Mouse (Mus musculus) MEL (cell line): ENCODE data around the gene Fgl2. TPM values are rescaled to one million over a fixed set of nuclear protein-coding genes. Genes with fewer than 3 reads are reported as not detected.

Experiments used
- DNase-seq: peaks from one replicate; pipeline ENCODE4 v3.0.0; 2011; ENCODE audit warnings: low read depth, low spot score
- H3K27ac ChIP-seq: 2 replicates; pipeline ENCODE4 v1.5.1; 2012; ENCODE audit warnings: low read depth, mild to moderate bottlenecking, control low read depth, low read length, moderate library complexity; ENCODE audit not compliant: control insufficient read depth
- H3K27me3 ChIP-seq, 2 experiments: fragments of 150-350 bp in 1 of 2; sonication (generic) in 1 of 2; 2 replicates each; pipeline ENCODE4 v1.6.1; 2012; ENCODE audit warnings: low read length in 2 of 2, mild to moderate bottlenecking in 2 of 2, improper control_type of control experiment in 1 of 2, moderate library complexity in 1 of 2; ENCODE audit not compliant: insufficient read depth in 2 of 2, control insufficient read depth in 1 of 2
- H3K36me3 ChIP-seq, 2 experiments: 2 replicates each; pipeline ENCODE4 v1.6.1; 2012 to 2014; ENCODE audit warnings: low read length in 2 of 2, improper control_type of control experiment in 1 of 2, inconsistent platforms in 1 of 2, mild to moderate bottlenecking in 1 of 2; ENCODE audit not compliant: insufficient read depth in 2 of 2, control insufficient read depth in 1 of 2
- H3K4me1 ChIP-seq, 2 experiments: fragments of 150-350 bp in 1 of 2; sonication (generic) in 1 of 2; 2 replicates each; pipeline ENCODE4 v1.6.1; 2012; ENCODE audit warnings: low read length in 2 of 2, improper control_type of control experiment in 1 of 2, mild to moderate bottlenecking in 1 of 2; ENCODE audit not compliant: insufficient read depth in 2 of 2, control insufficient read depth in 1 of 2
- H3K4me3 ChIP-seq, 2 experiments: fragments of 150-350 bp in 1 of 2; sonication (generic) in 1 of 2; 2 replicates each; pipeline ENCODE4 v1.5.1; 2012; ENCODE audit warnings: low read depth in 2 of 2, low read length in 2 of 2, mild to moderate bottlenecking in 2 of 2, moderate library complexity in 2 of 2, control low read depth in 1 of 2, improper control_type of control experiment in 1 of 2; ENCODE audit not compliant: control insufficient read depth in 1 of 2, insufficient read depth in 1 of 2
- H3K79me2 ChIP-seq: 2 replicates; pipeline ENCODE4 v1.6.1; 2012; ENCODE audit warnings: mild to moderate bottlenecking, low read length, moderate library complexity; ENCODE audit not compliant: control insufficient read depth, poor library complexity, insufficient read depth
- H3K9ac ChIP-seq: 2 replicates; pipeline ENCODE4 v1.6.1; 2012; ENCODE audit warnings: low read depth, mild to moderate bottlenecking, control low read depth, low read length, moderate library complexity; ENCODE audit not compliant: control insufficient read depth, poor library complexity, severe bottlenecking
- H3K9me3 ChIP-seq: fragments of 150-350 bp; sonication (generic); replicated peaks from 2 replicates; pipeline ENCODE4 v1.6.1; 2012; ENCODE audit warnings: mild to moderate bottlenecking, low read length, improper control_type of control experiment, moderate library complexity; ENCODE audit not compliant: insufficient read depth
- CTCF ChIP-seq, 3 experiments: IDR thresholded peaks in 2 of 3; conservative IDR thresholded peaks in 1 of 3; 2 replicates each; pipeline ENCODE4 v1.5.1; 2011 to 2012; ENCODE audit warnings: low read length in 3 of 3, low read depth in 2 of 3, mild to moderate bottlenecking in 2 of 3, improper control_type of control experiment in 1 of 3, inconsistent platforms in 1 of 3, mixed read lengths in 1 of 3, moderate library complexity in 1 of 3; ENCODE audit not compliant: control insufficient read depth in 1 of 3, insufficient read depth in 1 of 3, poor library complexity in 1 of 3, severe bottlenecking in 1 of 3
- E2F4 ChIP-seq: IDR thresholded peaks from 2 replicates; pipeline ENCODE4 v1.6.1; 2011; ENCODE audit warnings: low read depth, low read length, improper control_type of control experiment, borderline replicate concordance
- ELF1 ChIP-seq: IDR thresholded peaks from 2 replicates; pipeline ENCODE4 v1.6.1; 2014; ENCODE audit warnings: low read depth, mild to moderate bottlenecking, inconsistent platforms, low read length, improper control_type of control experiment, moderate library complexity
- EP300 ChIP-seq, 2 experiments: IDR thresholded peaks; 2 replicates each; pipeline ENCODE4 v1.6.1; 2011; ENCODE audit warnings: improper control_type of control experiment in 2 of 2, low read length in 2 of 2, low read depth in 1 of 2, mild to moderate bottlenecking in 1 of 2
- HCFC1 ChIP-seq: IDR thresholded peaks from 2 replicates; pipeline ENCODE4 v1.6.1; 2012; ENCODE audit warnings: low read depth, mild to moderate bottlenecking, inconsistent platforms, low read length, improper control_type of control experiment, moderate library complexity
- JUND ChIP-seq: IDR thresholded peaks from 2 replicates; pipeline ENCODE4 v1.6.1; 2011; ENCODE audit warnings: low read depth, mild to moderate bottlenecking, improper control_type of control experiment, low read length
- KAT2A ChIP-seq: conservative IDR thresholded peaks from 2 replicates; pipeline ENCODE4 v1.6.1; 2012; ENCODE audit warnings: low read depth, low read length, improper control_type of control experiment, inconsistent platforms
- MAFK ChIP-seq: IDR thresholded peaks from 2 replicates; pipeline ENCODE4 v1.6.1; 2011; ENCODE audit warnings: low read depth, mild to moderate bottlenecking, low read length, improper control_type of control experiment, borderline replicate concordance
- MAX ChIP-seq: IDR thresholded peaks from 2 replicates; pipeline ENCODE4 v1.6.1; 2011; ENCODE audit warnings: low read length, improper control_type of control experiment
- MEF2A ChIP-seq: IDR thresholded peaks from 2 replicates; pipeline ENCODE4 v1.6.1; 2014; ENCODE audit warnings: low read depth, mild to moderate bottlenecking, inconsistent platforms, low read length, improper control_type of control experiment; ENCODE audit not compliant: poor library complexity, insufficient replicate concordance, severe bottlenecking; ENCODE audit errors: extremely low read depth
- MXI1 ChIP-seq: IDR thresholded peaks from 2 replicates; pipeline ENCODE4 v1.6.1; 2011; ENCODE audit warnings: mild to moderate bottlenecking, low read depth, low read length, improper control_type of control experiment
- MYB ChIP-seq: IDR thresholded peaks from 2 replicates; pipeline ENCODE4 v1.6.1; 2011; ENCODE audit warnings: mild to moderate bottlenecking, low read depth, low read length, improper control_type of control experiment
- MYC ChIP-seq: IDR thresholded peaks from 2 replicates; pipeline ENCODE4 v1.6.1; 2011; ENCODE audit warnings: low read depth, mild to moderate bottlenecking, low read length, improper control_type of control experiment, moderate library complexity
- POLR2AphosphoS2 ChIP-seq: IDR thresholded peaks from 2 replicates; pipeline ENCODE4 v1.6.1; 2011; ENCODE audit warnings: low read length, improper control_type of control experiment
- SIN3A ChIP-seq: IDR thresholded peaks from 2 replicates; pipeline ENCODE4 v1.6.1; 2012; ENCODE audit warnings: low read length, improper control_type of control experiment, inconsistent platforms
- SMC3 ChIP-seq: IDR thresholded peaks from 2 replicates; pipeline ENCODE4 v1.6.1; 2011; ENCODE audit warnings: low read depth, low read length, improper control_type of control experiment
- TAL1 ChIP-seq: IDR thresholded peaks from 2 replicates; pipeline ENCODE4 v1.6.1; 2012; ENCODE audit warnings: mild to moderate bottlenecking, inconsistent platforms, low read length, moderate library complexity, mixed read lengths
- TCF12 ChIP-seq: IDR thresholded peaks from 2 replicates; pipeline ENCODE4 v1.6.1; 2014; ENCODE audit warnings: low read depth, mild to moderate bottlenecking, inconsistent platforms, low read length, improper control_type of control experiment, moderate library complexity
- USF2 ChIP-seq, 2 experiments: IDR thresholded peaks; 2 replicates each; pipeline ENCODE4 v1.6.1; 2011 to 2012; ENCODE audit warnings: improper control_type of control experiment in 2 of 2, low read length in 2 of 2, borderline replicate concordance in 1 of 2, inconsistent platforms in 1 of 2, low read depth in 1 of 2, mild to moderate bottlenecking in 1 of 2; ENCODE audit not compliant: insufficient read depth in 1 of 2
- ZC3H11A ChIP-seq: IDR thresholded peaks from 2 replicates; pipeline ENCODE4 v1.6.1; 2012; ENCODE audit warnings: low read depth, mild to moderate bottlenecking, inconsistent platforms, low read length, improper control_type of control experiment
- ZKSCAN1 ChIP-seq: IDR thresholded peaks from 2 replicates; pipeline ENCODE4 v1.6.1; 2012; ENCODE audit warnings: low read depth, mild to moderate bottlenecking, inconsistent platforms, low read length, improper control_type of control experiment, moderate library complexity
- ZMIZ1 ChIP-seq: IDR thresholded peaks from 2 replicates; pipeline ENCODE4 v1.6.1; 2012; ENCODE audit warnings: low read depth, mild to moderate bottlenecking, inconsistent platforms, low read length, improper control_type of control experiment, moderate library complexity
- ZNF384 ChIP-seq: IDR thresholded peaks from 2 replicates; pipeline ENCODE4 v1.6.1; 2012; ENCODE audit warnings: low read depth, mild to moderate bottlenecking, inconsistent platforms, low read length, improper control_type of control experiment
- polyA plus RNA-seq, 2 experiments: library from polyadenylated mRNA; stranded (reverse) in 1 of 2; unstranded in 1 of 2; fragments of >175 nt in 1 of 2; fragments of >200 nt in 1 of 2; gene quantifications; 2 replicates each; pipeline versions ENCODE4 v1.2.1 to v1.2.4; 2012; ENCODE audit warnings: low replicate concordance in 2 of 2, low read depth in 1 of 2; ENCODE audit not compliant: insufficient read length in 2 of 2, insufficient read depth in 1 of 2, missing spikeins in 1 of 2
- total RNA-seq: library from RNA; depleted of rRNA; stranded (reverse); fragments of 300-350 nt; gene quantifications from 2 replicates; pipeline ENCODE4 v1.2.3, GENCODE M21; 2012

Gene Fgl2
- total and polyA plus RNA-seq, 3 experiments: 1.5 to 2.8 TPM; not detected in 1

DNA sequence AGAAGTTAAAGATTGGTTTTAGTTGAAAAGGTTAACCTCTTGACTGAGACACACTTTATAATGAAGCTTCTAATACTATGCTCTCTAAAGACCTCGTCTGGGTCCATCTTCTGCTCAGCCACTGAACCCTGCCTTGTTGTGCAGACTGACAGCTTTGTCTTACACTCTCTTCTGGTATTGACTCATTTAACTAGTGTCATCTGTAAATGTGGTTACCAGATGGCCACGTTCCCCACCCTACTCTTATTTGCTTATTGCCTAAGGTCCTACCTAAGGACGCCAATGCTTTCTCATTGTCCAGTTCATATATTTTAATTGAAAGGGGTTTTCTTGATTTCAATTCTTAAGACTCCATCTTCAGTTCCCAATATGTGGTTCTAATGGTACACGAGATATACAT lies 16.4 kb downstream of the Fgl2 start:
- Histone ChIP-seq H3K27ac (no peak overlapping the region), H3K4me3 (no peak overlapping the region), H3K9ac (no peak overlapping the region), H3K9me3 (no peaks in the 10 kb centered on the region), H3K4me1 (peaks cover 27 to 34% of the 10 kb centered on the region in 2 experiments), H3K79me2 (no peaks in the 10 kb centered on the region; the same call in none of the 2 replicates), H3K36me3 (peaks cover 0 to 51% of the 10 kb centered on the region in 2 experiments; a peak in 2 of 4 replicates), H3K27me3 (no peaks in the 10 kb centered on the region)
- TF ChIP-seq MXI1 (no peak), ZNF384 (no peak), SMC3 (no peak), HCFC1 (no peak), KAT2A (no peak), SIN3A (no peak), MAFK (no peak)
- DNase-seq: no peak

- no peak for DNase-seq
- no peaks in the 10 kb centered on the region for H3K27me3 ChIP-seq
- H3K27ac ChIP-seq: no peak overlapping the region
- no peak overlapping the region for H3K9ac ChIP-seq
- peaks cover 0 to 50% of the 10 kb centered on the region in 2 experiments; a peak in 2 of 4 replicates for H3K36me3 ChIP-seq
- H3K4me3 ChIP-seq: no peak overlapping the region
- H3K79me2 ChIP-seq: peaks cover 5% of the 10 kb centered on the region
- H3K9me3 ChIP-seq: no peaks in the 10 kb centered on the region
- TF ChIP-seq MAFK: no peak
- TF ChIP-seq KAT2A: no peak
- TF ChIP-seq ELF1: no peak
- no peak for TF ChIP-seq CTCF (IDR thresholded peaks at IDR 0.05 in 2 of 3, conservative IDR thresholded peaks at IDR 0.05 in 1 of 3; ENCODE audit: control insufficient read depth in 1 of 3, insufficient read depth in 1 of 3, low read depth in 2 of 3, low read length in 3 of 3, poor library complexity in 1 of 3, severe bottlenecking in 1 of 3)
- TF ChIP-seq SMC3: no peak
- TF ChIP-seq MYB: no peak
- no peak for TF ChIP-seq MEF2A
- H3K4me1 ChIP-seq: peaks cover 29 to 36% of the 10 kb centered on the region in 2 experiments
Observed at GRCm38 (mm10) chr5:21391616-21392384, 19.4 kb downstream of the Fgl2 start.

DNA sequence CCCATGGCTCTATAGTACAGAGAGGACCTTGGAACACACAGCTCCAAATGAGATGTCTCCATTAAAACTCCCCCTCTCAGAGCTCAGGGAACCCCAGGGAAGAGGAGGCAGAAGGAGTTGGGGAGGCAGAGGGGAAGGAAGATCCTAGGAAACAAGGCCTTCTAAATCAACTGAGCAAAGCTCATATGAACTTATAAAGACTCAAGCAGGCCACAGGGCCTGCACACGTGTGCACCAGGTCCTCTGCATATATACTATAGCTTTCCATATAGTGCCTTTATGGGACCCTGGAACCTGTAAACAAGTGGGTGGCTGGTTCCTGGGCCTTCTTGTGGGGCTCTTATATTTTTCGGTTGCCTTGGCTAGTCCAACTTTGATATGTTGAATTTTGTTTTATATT lies 22.1 kb downstream of the Fgl2 start:
- peak; percentile 67 for DNase-seq
- Histone ChIP-seq H3K79me2 (peaks cover 5% of the 10 kb centered on the region), H3K27ac (peak overlapping the region; percentile 95), H3K4me3 (peak overlapping the region; percentile 33 to 38), H3K27me3 (no peaks in the 10 kb centered on the region), H3K9me3 (no peaks in the 10 kb centered on the region), H3K9ac (peak overlapping the region; percentile 69), H3K4me1 (peaks cover 25 to 31% of the 10 kb centered on the region in 2 experiments), H3K36me3 (peaks cover 0 to 40% of the 10 kb centered on the region in 2 experiments; a peak in 2 of 4 replicates)
- TF ChIP-seq MAX (peak; percentile 54), KAT2A (no peak), ZKSCAN1 (no peak), USF2 (IDR thresholded peaks at IDR 0.05; ENCODE audit: borderline replicate concordance in 1 of 2, insufficient read depth in 1 of 2, low read depth in 1 of 2, low read length in 2 of 2) (no peak), EP300 (IDR thresholded peaks at IDR 0.05; ENCODE audit: low read depth in 1 of 2, low read length in 2 of 2) (peak in 1 of 2 experiments; percentile 7; a peak in 1 of 4 replicates), ELF1 (no peak), ZMIZ1 (no peak), TAL1 (no peak), ZNF384 (no peak), E2F4 (no peak), SIN3A (no peak), ZC3H11A (no peak), JUND (no peak), POLR2AphosphoS2 (no peak), TCF12 (no peak), MYC (peak; percentile 24; the same call in 1 of the 2 replicates)
